Mouse (Mus musculus) adrenal gland (tissue): ENCODE measurements around the gene D5Ertd579e.

ENCODE experiments used
- intact Hi-C: fragments of 180-260 bp; cut with DNase I; formaldehyde crosslinking; loops from one replicate; pipeline ENCODE4 v1.15.1; 2025

D5Ertd579e gene

GRCm38 (mm10) chr5:36552391-36552790 is 143.4 kb downstream of the D5Ertd579e start:
- intact Hi-C loops, result no loop called here
